Mouse (Mus musculus): ENCODE data around the gene Rbfox3.

DNA sequence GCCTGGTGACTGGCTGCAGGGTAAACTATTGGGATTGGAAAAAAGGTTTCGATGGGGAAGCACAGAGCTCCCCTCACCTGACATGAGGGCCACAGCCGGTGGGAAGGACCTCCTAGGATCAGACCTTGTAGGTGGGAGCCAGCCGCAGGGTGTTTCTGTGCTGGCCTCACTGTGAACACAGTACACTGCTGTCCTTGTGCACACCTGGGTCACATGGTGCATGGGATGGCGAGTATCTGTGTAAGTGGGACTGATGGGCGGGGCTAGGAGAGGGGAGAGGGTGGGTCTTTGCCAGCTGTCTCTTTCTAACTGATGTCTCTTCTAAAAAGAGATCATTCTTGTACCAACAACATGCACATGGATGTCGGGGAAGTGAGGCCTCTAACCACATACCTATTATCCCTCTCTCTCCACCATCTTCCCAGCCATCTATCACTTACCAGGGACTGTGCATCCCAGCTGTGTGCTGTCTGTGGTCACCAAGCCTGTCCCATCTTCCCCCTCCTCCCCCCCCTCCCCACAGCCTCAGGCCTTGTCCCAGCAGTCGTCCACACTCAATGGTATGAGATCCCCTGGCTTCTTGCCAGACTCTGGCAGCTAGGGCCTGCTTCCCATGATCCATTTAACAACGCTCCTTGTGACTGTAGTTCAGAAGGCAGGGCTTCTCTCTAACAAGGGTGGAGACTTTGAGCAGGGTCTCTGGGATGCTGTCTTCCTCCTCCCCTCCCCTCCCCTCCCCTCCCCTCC, 116.4 kb downstream of the Rbfox3 start:
- TF ChIP-seq CTCF (IDR thresholded peaks at IDR 0.05; ENCODE audit: extremely low read depth, insufficient read depth, insufficient read length, insufficient replicate concordance) (no peak), POLR2A (IDR thresholded peaks at IDR 0.05; ENCODE audit: low read depth, low read length) (no peak)
